Mouse (Mus musculus): ENCODE data around the gene Epha1. TPM values are rescaled to one million over a fixed set of nuclear protein-coding genes. Genes with fewer than 3 reads are reported as not detected.

Gene Epha1
- total RNA-seq, 4 experiments from 2014 or later: 0.23 to 0.68 (median 0.28) TPM; not detected in 1

DNA sequence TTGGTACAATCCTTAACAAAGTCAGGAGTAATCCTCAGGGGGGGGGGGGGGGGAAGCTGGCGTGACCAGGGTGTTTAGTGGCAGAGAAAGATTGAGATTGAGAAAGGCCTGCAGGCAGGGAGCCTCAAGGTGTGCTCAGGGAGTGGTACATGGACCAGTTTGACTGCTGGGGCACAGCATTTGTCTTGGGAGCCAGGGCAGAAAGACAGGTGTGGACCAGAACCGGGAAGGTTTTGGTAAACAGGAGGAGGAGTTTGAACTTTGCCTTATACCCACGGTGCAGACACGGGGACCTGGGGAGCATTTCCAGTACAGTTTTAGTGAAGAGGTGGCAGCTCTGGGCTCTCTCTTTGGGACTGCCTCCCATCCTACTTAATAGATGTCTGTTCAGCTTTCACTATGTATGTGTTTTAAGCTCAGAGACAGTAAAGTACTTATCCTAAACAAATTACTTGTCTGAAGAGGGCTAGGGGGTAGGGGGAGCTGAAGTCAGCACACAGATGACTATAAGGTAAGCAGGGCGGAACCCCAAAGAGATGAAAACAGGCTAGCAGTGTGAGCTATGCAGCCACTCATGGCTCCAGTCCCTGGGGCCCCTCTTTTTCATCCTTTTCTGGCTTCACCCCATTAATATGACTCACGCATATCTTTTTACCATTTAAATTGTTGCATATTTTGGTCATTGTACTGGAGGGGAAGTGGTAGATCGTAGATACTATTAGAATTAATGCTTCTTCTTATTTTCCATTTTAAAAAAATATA lies 782 bp upstream of the Epha1 start:
- DNase-seq (ENCODE audit: low spot score in 2 of 2): no peak

GRCm38 (mm10) chr6:42372421-42372815 lies 650 bp downstream of the Epha1 start:
- DNase-seq (ENCODE audit: low spot score in 2 of 2): no peak

GRCm38 (mm10) chr6:42372001-42372400 lies 1.1 kb downstream of the Epha1 start:
- DNase-seq (ENCODE audit: low spot score in 2 of 2): no peak

GRCm38 (mm10) chr6:42370630-42371363 lies 2.3 kb downstream of the Epha1 start:
- DNase-seq (ENCODE audit: low spot score in 2 of 2): no peak

GRCm38 (mm10) chr6:42369870-42370269 lies 3.2 kb downstream of the Epha1 start:
- no peak for DNase-seq (ENCODE audit: low spot score in 2 of 2)

DNA sequence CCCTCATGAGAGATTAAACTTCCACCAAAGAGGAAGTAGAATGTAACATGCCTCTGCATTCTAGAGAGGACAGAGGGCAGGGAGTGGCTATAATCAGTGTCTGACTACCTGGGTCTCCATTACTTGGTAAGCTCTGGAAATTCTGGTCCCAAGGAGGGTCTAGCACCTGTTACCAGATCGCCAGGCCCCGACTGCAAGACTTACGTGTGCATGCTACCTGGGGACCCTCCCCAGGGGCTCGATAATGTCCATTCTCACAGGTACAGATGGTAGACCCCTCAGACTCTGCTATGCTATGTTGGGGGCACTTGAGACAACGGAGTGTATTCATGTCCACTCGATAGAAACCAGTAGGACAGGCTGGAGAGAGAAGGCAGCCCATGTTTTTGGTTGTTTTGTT lies 7.9 kb downstream of the Epha1 start:
- no peak for DNase-seq (ENCODE audit: low spot score in 2 of 2)

DNA sequence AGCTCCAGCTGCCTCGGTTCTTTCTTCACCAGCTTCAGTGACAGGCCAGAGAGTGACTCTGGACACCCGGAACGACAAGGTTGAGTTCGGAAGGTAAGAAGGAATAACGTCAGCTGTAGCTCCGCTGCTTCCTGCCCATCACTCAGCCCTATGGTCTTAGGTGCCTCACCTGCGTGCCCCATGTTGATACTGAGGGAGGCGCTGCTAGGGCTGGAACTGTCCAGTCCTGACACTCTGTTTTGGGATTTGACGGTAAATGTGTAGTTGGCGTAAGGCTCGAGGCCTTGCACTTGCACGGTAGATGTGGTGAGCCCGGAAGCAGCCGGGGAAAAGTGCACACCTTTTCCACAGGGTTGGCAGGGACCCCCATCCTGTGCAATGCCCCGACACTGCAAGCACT lies 8.5 kb downstream of the Epha1 start:
- no peak for DNase-seq (ENCODE audit: low spot score in 2 of 2)

DNA sequence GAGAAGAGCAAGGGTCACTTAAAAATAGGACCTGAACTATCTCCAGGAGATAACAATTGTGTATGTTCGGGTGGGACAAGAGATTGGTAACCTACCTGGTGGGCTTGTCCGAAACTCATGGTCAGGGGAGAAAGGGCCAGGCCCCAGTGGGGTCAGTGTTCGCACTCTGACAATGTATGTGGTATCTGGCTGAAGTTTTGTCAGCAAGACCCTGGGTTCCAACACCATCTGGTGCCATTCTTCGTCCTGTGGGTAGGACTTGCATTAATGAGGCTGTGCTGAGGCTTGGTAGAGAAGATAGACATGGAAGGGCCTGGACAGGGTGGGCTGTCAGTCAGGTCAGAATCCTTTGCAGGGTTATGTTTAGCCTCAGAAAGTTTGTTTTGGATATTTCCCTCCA lies 9.0 kb downstream of the Epha1 start:
- no peak for DNase-seq (ENCODE audit: low spot score in 2 of 2)

DNA sequence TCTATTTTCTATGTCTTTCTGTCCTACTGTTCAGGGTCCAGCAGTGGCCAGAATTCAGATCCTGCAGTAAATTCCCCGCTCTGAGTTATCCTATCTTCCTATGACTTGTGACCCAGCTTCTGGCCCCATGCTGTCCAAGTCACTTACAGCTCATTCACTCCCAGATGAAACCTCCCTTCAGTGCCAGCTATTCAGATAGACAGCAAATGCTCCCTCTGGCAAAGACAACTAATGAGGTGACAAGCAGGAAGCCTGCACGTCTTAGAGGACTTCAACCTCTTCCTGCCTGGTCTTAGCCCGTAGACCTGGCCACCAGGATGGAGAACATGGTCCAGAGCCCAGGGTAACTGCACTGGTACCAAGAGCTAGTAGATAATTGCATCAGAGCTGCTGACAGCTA lies 10.1 kb downstream of the Epha1 start:
- no peak for DNase-seq (ENCODE audit: low spot score in 2 of 2)

DNA sequence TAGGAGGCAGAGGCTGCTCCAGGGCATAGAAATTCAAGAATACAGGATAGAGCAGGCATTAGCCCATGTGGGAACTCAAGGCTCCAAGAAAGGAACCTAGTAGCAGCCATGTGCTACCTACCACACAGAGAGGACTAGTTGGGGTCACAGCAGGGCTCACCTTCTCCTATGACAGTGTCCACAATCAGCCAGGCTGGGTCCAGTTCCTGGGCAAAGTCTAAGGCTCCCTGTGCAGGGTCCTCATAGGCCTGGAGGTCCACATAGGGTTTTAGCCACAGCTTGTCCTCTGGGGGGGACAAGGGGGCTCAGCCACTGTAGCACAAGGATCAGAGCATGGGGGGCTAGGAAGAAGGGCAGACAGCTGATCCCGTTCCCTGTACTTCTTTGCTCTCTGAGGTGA lies 10.6 kb downstream of the Epha1 start:
- no peak for DNase-seq (ENCODE audit: low spot score in 2 of 2)

DNA sequence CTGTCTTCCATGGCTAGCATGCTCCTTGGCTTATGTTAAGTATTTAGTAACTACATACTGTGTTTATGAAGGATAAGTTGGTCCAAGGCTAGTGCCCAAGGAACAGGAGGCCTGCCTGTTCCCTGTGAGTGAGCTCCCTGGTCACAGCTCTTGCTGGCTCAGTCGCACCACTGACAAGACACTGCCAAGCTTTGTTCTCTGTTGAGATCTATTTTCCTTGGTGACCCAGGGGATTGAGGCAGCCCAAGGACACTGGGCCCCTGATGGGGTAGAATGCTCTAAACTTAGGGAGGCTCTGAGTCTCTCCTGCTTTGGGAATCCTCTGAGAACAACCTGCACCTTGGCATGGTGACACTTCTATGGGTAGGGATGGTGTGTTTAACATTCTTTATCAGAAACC lies 11.0 kb downstream of the Epha1 start:
- no peak for DNase-seq (ENCODE audit: low spot score in 2 of 2)

DNA sequence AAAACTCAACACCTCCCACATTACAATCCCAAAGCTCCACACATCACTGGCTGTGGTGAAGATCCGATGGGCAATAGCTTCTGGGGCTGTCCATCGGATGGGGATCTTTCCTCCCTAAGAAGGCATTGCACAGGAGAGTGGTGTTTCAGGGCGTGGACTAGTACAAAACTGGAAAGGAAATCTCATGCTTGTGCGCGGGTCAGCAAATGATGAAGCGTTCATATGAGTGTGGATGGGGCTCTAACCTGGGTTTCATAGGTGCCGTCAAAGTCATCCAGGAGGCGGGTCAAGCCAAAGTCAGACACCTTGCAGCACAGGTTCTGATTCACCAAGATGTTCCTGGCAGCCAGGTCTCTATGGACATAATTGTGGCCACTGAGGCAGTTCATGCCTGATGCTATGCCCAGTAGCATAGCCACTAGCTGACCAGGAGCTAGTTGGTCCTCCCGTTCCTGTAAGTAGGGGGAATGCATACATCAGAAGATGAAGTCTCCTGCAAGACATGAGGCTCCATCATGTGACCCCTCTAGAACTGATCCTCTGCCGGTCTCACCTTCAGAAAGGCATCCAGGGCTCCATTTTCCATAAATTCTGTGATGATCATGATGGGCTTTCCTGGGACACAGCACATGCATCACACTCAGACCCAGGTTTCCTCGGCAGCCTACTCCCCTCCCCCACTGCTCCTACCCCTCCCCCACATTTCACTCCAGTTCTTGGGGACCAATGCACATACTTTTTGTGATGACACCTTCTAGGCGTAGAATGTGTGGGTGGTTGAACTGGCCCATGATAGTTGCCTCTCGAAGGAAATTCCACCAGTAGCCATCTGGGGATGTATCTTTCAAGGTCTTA lies 11.8 kb downstream of the Epha1 start:
- DNase-seq (ENCODE audit: low spot score in 2 of 2): no peak

- no peak for DNase-seq (ENCODE audit: low spot score in 2 of 2)
Measured at GRCm38 (mm10) chr6:42360231-42360840, 12.7 kb downstream of the Epha1 start.

GRCm38 (mm10) chr6:42359364-42360147 lies 13.5 kb downstream of the Epha1 start:
- no peak for DNase-seq (ENCODE audit: low spot score in 2 of 2)

DNA sequence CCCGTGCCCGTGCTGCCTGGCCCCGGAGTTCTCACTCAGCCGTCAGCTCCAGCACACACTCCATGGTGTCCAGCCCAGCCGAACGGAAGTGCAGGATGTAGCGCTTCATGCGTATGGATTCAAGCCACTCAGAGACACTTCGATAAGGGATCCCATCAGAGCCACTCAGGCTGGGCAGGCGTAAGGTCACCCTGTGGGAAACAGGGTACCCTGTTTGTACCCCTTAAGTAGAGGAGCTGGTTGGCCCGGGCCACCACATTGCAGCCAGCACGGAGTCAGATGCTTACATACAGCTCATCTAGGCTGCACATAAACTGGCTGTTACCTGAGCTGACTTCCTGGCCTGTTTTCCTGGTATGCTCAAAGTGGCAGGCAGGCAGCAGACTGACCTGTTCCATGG lies 14.2 kb downstream of the Epha1 start:
- no peak for DNase-seq (ENCODE audit: low spot score in 2 of 2)

DNA sequence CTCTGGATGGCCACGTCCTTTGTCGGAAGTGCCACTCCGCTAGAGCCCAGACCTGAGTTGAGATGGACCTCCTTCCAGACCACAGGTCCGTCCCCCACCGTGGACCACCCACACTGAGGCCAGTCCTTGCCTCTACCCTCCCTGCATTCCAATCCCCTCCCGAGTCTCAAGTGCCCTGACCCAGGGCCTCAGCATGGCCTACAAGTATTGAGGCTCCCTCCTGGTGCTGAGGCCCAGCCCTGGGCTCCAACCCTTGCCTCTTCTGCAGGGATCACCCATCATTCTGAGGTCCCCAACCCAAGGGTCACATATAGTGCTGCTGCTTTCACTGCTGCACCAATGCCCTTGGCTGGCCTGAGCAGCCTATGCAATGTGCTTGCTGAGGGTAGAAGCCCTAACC lies 15.2 kb downstream of the Epha1 start:
- no peak for DNase-seq (ENCODE audit: low spot score in 2 of 2)

GRCm38 (mm10) chr6:42356913-42357312 lies 16.2 kb downstream of the Epha1 start:
- no peak for DNase-seq (ENCODE audit: low spot score in 2 of 2)

GRCm38 (mm10) chr6:42355794-42356600 lies 17.1 kb downstream of the Epha1 start:
- DNase-seq (ENCODE audit: low spot score in 2 of 2): no peak

DNA sequence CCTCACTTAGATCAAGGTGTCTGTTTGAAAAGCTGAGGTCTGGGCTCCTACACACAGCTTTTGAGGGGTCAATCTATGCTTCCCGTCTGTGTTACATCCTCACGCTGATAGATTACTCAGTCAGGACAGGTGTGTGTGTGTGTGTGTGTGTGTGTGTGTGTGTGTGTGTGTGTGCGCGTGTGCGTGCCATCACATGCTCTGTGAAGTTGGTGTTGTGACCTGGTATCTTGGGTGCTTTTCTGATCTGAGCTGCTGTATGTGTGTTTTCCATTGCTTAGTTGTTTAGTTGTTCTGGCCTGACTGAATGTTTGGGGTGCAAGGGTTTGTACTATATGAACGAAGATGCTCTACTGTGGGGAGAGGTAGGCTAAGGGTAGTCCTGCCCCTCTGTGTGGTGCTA lies 17.7 kb downstream of the Epha1 start:
- no peak for DNase-seq (ENCODE audit: low spot score in 2 of 2)
